Mouse (Mus musculus): ENCODE data around the gene Tex19.2. TPM values are rescaled to one million over a fixed set of nuclear protein-coding genes. Genes with fewer than 3 reads are reported as not detected.
"Not testable (repeated sequence)": the region's sequence is repeated elsewhere in the genome, so short reads cannot be mapped to it uniquely, and the experiment has no call there.

Gene Tex19.2
- total RNA-seq, 2 experiments from 2014 or later, result not detected

- not testable (repeated sequence) for ATAC-seq (replicated peaks; ENCODE audit: poor library complexity, severe bottlenecking)
These were observed 48.8 kb downstream of the Tex19.2 start for GRCm38 (mm10) chr11:121069662-121070061.

GRCm38 (mm10) chr11:121067895-121068294 is 50.6 kb downstream of the Tex19.2 start:
- no peak for ATAC-seq (replicated peaks; ENCODE audit: poor library complexity, severe bottlenecking)

Other genes with a start within 250 kb of the Tex19.2 start
- gene Ccdc57, start 185.8 kb downstream of the Tex19.2 start, total RNA-seq (2014; fragmentation: Nextera tagmentation), result 4.6 and 5.2 TPM in 2 replicates
- gene Ccdc57, start 185.8 kb downstream of the Tex19.2 start, total RNA-seq (2017), result 5.6 and 6.9 TPM in 2 replicates
- gene Slc16a3, start 170.2 kb downstream of the Tex19.2 start, total RNA-seq (2014; fragmentation: Nextera tagmentation), result 5.0 and 11.3 TPM in 2 replicates
- 4.1 and 4.7 TPM in 2 replicates for gene Slc16a3, start 170.2 kb downstream of the Tex19.2 start, total RNA-seq (2017)
- 53.7 and 63.6 TPM in 2 replicates for gene Csnk1d, start 127.3 kb downstream of the Tex19.2 start, total RNA-seq (2014; fragmentation: Nextera tagmentation)
- 68.2 and 70.6 TPM in 2 replicates for gene Csnk1d, start 127.3 kb downstream of the Tex19.2 start, total RNA-seq (2017)
- 6.1 TPM in 1 of 2 replicates, not detected in the other for gene Cd7, start 79.3 kb downstream of the Tex19.2 start, total RNA-seq (2014; fragmentation: Nextera tagmentation)
- gene Cd7, start 79.3 kb downstream of the Tex19.2 start, total RNA-seq (2017), result not detected in 2 replicates
- gene Sectm1b, start 55.1 kb downstream of the Tex19.2 start, total RNA-seq (2014; fragmentation: Nextera tagmentation), result not detected in 2 replicates
- gene Sectm1b, start 55.1 kb downstream of the Tex19.2 start, total RNA-seq (2017), result not detected in 2 replicates
- gene Sectm1a, start 37.5 kb downstream of the Tex19.2 start, total RNA-seq (2014; fragmentation: Nextera tagmentation), result not detected in 2 replicates
- not detected in 2 replicates for gene Sectm1a, start 37.5 kb downstream of the Tex19.2 start, total RNA-seq (2017)
- not detected in 2 replicates for gene Tex19.1, start 27.5 kb upstream of the Tex19.2 start, total RNA-seq (2014; fragmentation: Nextera tagmentation)
- not detected in 2 replicates for gene Tex19.1, start 27.5 kb upstream of the Tex19.2 start, total RNA-seq (2017)
- not detected in 2 replicates for gene Uts2r, start 41.6 kb upstream of the Tex19.2 start, total RNA-seq (2014; fragmentation: Nextera tagmentation)
- gene Uts2r, start 41.6 kb upstream of the Tex19.2 start, total RNA-seq (2017), result not detected in 2 replicates
- 5.6 and 11.5 TPM in 2 replicates for gene Hexdc, start 85.8 kb upstream of the Tex19.2 start, total RNA-seq (2014; fragmentation: Nextera tagmentation)
- gene Hexdc, start 85.8 kb upstream of the Tex19.2 start, total RNA-seq (2017), result 2.4 and 4.8 TPM in 2 replicates
- gene Ogfod3, start 86.0 kb upstream of the Tex19.2 start, total RNA-seq (2014; fragmentation: Nextera tagmentation), result 13.1 and 15.1 TPM in 2 replicates
- 7.7 and 10.3 TPM in 2 replicates for gene Ogfod3, start 86.0 kb upstream of the Tex19.2 start, total RNA-seq (2017)
- 51.9 and 70.5 TPM in 2 replicates for gene Cybc1, start 110.6 kb upstream of the Tex19.2 start, total RNA-seq (2014; fragmentation: Nextera tagmentation)
- gene Cybc1, start 110.6 kb upstream of the Tex19.2 start, total RNA-seq (2017), result 32.9 and 54.6 TPM in 2 replicates
- 10.4 and 22.0 TPM in 2 replicates for gene Narf, start 118.6 kb upstream of the Tex19.2 start, total RNA-seq (2014; fragmentation: Nextera tagmentation)
- 14.7 and 21.0 TPM in 2 replicates for gene Narf, start 118.6 kb upstream of the Tex19.2 start, total RNA-seq (2017)
- gene Foxk2, start 141.3 kb upstream of the Tex19.2 start, total RNA-seq (2014; fragmentation: Nextera tagmentation), result 35.7 and 40.4 TPM in 2 replicates
- gene Foxk2, start 141.3 kb upstream of the Tex19.2 start, total RNA-seq (2017), result 25.3 and 26.1 TPM in 2 replicates
- 31.3 and 68.7 TPM in 2 replicates for gene Wdr45b, start 235.8 kb upstream of the Tex19.2 start, total RNA-seq (2014; fragmentation: Nextera tagmentation)
- 42.4 and 52.4 TPM in 2 replicates for gene Wdr45b, start 235.8 kb upstream of the Tex19.2 start, total RNA-seq (2017)

Measured in granulocyte monocyte progenitor cell, adult 5-6 weeks (primary cell).